Mouse (Mus musculus) effector memory CD4-positive, alpha-beta T cell, adult 7 months (primary cell): ENCODE results near the gene Mapkbp1. TPM values are rescaled to one million over a fixed set of nuclear protein-coding genes. Genes with fewer than 3 reads are reported as not detected.

ENCODE experiments used
- polyA plus RNA-seq: library from polyadenylated mRNA; unstranded; fragments of 100-300 nt; shearing (Covaris generic); gene quantifications from one replicate; pipeline ENCODE4 v1.2.1, GENCODE M21; 2017

Gene Mapkbp1
- 3.2 TPM for polyA plus RNA-seq

DNA sequence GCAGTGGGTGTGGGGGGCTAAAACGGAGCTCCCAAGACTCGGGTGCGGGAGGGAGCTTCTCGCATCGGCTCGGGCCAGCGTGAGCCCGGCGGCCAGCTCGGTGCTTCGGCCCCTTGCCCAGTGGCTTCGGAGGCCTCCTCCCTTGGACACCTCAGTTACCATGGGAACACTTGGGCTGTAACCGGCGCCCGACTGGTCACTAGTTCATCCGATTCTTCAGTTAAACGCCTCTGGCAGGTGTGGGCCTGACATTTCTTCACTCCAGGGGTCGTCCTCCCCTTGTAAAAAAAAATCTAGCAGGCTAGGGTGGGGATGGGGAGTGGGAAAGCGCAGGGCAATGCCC lies at the start of gene Mapkbp1:
Gene Mapkbp1, plus strand, starts transcription at position 163 of the 343 bp plus-strand sequence.

DNA sequence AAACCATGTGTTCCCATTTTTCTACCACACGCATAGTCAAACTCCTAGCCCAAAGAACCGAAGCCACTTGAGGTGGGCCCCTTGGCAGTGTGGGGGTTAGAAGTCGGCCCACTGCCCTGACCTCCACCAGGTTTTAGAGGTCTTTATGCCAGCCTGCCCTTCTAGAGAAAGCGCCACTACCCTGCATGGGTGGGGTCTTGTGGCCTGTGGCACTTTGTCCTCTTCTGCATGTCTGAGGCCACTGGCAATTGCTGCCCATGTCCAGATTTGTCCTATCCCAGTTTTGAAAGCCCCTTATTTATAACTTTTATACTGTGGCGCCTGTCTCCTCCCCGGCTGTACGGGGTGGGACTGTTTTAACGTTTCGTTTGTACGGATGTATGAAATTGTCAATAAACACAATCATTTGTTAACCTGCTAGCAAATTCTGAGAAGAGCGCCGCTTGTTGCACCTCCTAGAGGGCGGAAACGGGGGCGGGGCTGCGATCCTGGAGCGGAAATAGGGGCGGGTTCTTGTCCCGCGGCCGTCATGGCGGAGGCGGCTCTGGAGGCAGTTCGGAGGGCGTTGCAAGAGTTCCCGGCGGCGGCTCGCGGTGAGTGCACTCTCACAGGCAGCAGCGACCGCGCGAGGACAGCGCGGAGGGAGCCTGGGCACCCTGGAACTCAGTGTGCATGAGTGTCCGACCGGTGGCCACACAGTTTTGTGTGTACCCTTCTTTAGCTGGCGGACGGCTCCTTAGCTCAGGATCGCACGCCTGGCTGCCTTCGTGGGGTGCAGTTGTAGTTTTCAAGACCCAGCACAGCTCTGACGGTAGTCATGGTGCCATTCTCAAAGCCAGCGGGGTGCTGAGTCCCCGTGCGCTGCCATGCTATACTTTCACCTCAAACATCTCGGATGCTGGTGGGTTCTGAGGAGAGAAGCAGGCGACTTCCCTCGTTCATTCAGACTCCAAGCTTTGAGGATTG lies 54.8 kb downstream of the Mapkbp1 start, which contains the start of the genes Jmjd7 and Gm28042:
Gene Jmjd7, plus strand, starts transcription at position 500 of the 966 bp plus-strand sequence.
Gene Gm28042, plus strand, starts transcription at position 510 of the 966 bp plus-strand sequence.

DNA sequence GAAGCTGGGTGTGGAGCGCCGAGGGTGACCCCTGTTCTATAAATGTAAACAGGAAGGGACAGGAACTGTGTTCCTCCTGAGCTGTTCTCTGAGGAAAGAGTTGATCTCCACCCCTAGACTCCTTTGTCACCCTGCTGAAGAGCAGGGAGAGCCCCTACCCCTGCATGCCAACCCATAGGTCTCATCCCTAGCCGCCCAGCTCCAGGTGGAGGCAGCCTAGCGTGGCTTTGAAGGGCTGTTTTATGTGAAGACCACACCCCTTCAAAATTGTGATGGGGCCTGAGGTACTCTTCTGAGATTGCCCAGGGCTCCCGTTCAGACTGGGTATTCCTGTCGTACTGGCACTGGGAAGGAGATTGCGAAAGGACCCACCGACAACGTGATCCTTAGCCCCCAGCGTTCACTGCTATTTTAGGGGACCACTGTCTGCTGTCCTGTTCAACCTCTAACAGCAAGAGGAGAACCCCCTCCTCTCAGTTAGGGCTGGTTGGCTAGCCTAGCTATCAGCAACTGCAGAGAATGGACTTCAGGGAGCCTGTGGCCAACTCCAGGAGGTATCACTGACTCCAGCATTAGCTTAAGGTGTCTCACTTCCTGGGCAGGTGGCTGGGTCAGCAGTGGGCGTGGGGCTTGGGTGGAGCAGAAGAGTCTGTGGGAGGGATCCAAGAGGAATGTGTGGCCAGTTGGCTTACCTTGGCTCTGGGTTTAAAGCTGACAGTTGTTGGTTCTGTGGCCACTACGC lies 60.4 kb downstream of the Mapkbp1 start, which contains the start of gene Pla2g4b:
Gene Pla2g4b, plus strand, starts transcription at position 692 of the 742 bp plus-strand sequence.

Other genes starting within 250 kb of the Mapkbp1 start
- gene Itpka, start 230.4 kb upstream of the Mapkbp1 start, polyA plus RNA-seq, result not detected
- 0.67 TPM for gene Ltk, start 212.3 kb upstream of the Mapkbp1 start, polyA plus RNA-seq
- 23.9 TPM for gene Rpap1, start 185.2 kb upstream of the Mapkbp1 start, polyA plus RNA-seq
- 4.9 TPM for gene Tyro3, start 175.0 kb upstream of the Mapkbp1 start, polyA plus RNA-seq
- 37.0 TPM for gene Mga, start 75.5 kb upstream of the Mapkbp1 start, polyA plus RNA-seq
- gene Jmjd7, start 54.8 kb downstream of the Mapkbp1 start, polyA plus RNA-seq, result 8.0 TPM
- gene Gm28042, start 54.8 kb downstream of the Mapkbp1 start, polyA plus RNA-seq, result 2.5 TPM
- gene Pla2g4b, start 60.7 kb downstream of the Mapkbp1 start, polyA plus RNA-seq, result 0.66 TPM
- gene Ehd4, start 181.9 kb downstream of the Mapkbp1 start, polyA plus RNA-seq, result 19.3 TPM